Mouse (Mus musculus): Measurements from ENCODE around the gene Olfr1451. TPM values are rescaled to one million over a fixed set of nuclear protein-coding genes. Genes with fewer than 3 reads are reported as not detected.

The Olfr1451 gene
- not detected for total RNA-seq (2023)

GRCm38 (mm10) chr19:12994714-12995113 is at the start of gene Olfr1451:
TSS of gene Olfr1451 (plus strand) at chr19:12995014.

GRCm38 (mm10) chr19:12949958-12950357 is 44.9 kb upstream of the Olfr1451 start, which contains the start of gene Olfr1450:
TSS of gene Olfr1450 (plus strand) at chr19:12950258.

DNA sequence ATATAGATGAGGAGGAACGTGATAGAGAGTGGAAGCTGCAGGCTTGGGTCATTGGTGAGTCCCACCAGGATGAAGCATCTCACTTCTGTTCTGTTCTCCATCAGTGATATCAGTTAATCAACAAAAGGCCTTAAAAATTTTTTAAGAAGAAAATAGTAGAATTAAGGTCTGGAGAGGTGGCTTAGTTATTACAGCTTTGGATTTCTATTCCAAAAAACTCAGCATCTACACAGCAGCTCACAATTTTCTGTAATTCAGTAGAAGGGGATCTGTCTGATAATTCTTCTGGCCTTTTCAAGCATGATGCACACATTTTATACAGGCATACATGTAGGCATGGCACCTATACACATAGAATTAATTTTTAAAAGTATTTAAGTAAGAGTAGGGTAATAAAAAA is 33.4 kb downstream of the Olfr1451 start, which contains the start of gene Olfr1453:
Gene Olfr1453 (minus strand): TSS at position 101 of the 400 bp plus-strand sequence.

Other genes with a start within 250 kb of the Olfr1451 start
- gene Cntf, start 229.4 kb upstream of the Olfr1451 start, total RNA-seq (2023) = 4.2 TPM
- 71.0 TPM for gene Zfp91, start 198.9 kb upstream of the Olfr1451 start, total RNA-seq (2023)
- gene Lpxn, start 198.8 kb upstream of the Olfr1451 start, total RNA-seq (2023) = 23.8 TPM
- 1.1 TPM for gene Gm5244, start 148.3 kb upstream of the Olfr1451 start, total RNA-seq (2023)
- 0.71 TPM for gene Olfr1444, start 137.7 kb upstream of the Olfr1451 start, total RNA-seq (2023)
- not detected for gene Olfr1445, start 111.2 kb upstream of the Olfr1451 start, total RNA-seq (2023)
- gene Olfr1446, start 101.5 kb upstream of the Olfr1451 start, total RNA-seq (2023) = not detected
- gene Olfr1447, start 91.3 kb upstream of the Olfr1451 start, total RNA-seq (2023) = not detected
- not detected for gene Olfr1448, start 70.6 kb upstream of the Olfr1451 start, total RNA-seq (2023)
- gene Olfr1449, start 64.2 kb upstream of the Olfr1451 start, total RNA-seq (2023) = not detected
- gene Olfr1450, start 44.8 kb upstream of the Olfr1451 start, total RNA-seq (2023) = not detected
- not detected for gene Olfr1453, start 33.3 kb downstream of the Olfr1451 start, total RNA-seq (2023)
- gene Olfr1454, start 65.6 kb downstream of the Olfr1451 start, total RNA-seq (2023) = not detected
- not detected for gene Olfr1457, start 102.9 kb downstream of the Olfr1451 start, total RNA-seq (2023)
- gene Olfr1458, start 111.8 kb downstream of the Olfr1451 start, total RNA-seq (2023) = not detected
- 0.12 TPM for gene Olfr1459, start 154.5 kb downstream of the Olfr1451 start, total RNA-seq (2023)
- not detected for gene Olfr1461, start 168.0 kb downstream of the Olfr1451 start, total RNA-seq (2023)
- not detected for gene Olfr1462, start 190.7 kb downstream of the Olfr1451 start, total RNA-seq (2023)
- gene Olfr1463, start 236.3 kb downstream of the Olfr1451 start, total RNA-seq (2023) = not detected

Measured in CD4-positive naive resting alpha-beta T cell, adult 57 days (primary cell).